Mouse (Mus musculus) liver, embryonic 14 days (tissue): Measurements from ENCODE around the gene Afdn. TPM values are rescaled to one million over a fixed set of nuclear protein-coding genes. Genes with fewer than 3 reads are reported as not detected.

Source experiments
- polyA plus RNA-seq: library from polyadenylated mRNA; depleted of rRNA; stranded (reverse); fragments of >200 nt; gene quantifications from 2 replicates; pipeline ENCODE4 v1.2.3, GENCODE M21; 2012; rRNA removed

The Afdn gene
- polyA plus RNA-seq: 7.4 and 8.1 TPM in 2 replicates

GRCm38 (mm10) chr17:13759853-13760627 lies at the start of gene Afdn:
TSS of gene Afdn (plus strand) at chr17:13760539.

GRCm38 (mm10) chr17:13761179-13761913 lies 1.0 kb downstream of the Afdn start, which contains the start of gene Tcte2:
TSS of gene Tcte2 (minus strand) at chr17:13761825.

GRCm38 (mm10) chr17:13948073-13948472 lies 187.7 kb downstream of the Afdn start, which contains the start of gene Gm7168:
TSS of gene Gm7168 (plus strand) at chr17:13948373.

Other genes starting within 250 kb of the Afdn start
- 0.16 and 0.27 TPM in 2 replicates for gene Tcte2, start 1.3 kb downstream of the Afdn start, polyA plus RNA-seq
- gene Gm7168, start 187.8 kb downstream of the Afdn start, polyA plus RNA-seq: not detected in 2 replicates
- not detected in 2 replicates for gene Gm7356, start 243.2 kb downstream of the Afdn start, polyA plus RNA-seq